Mouse (Mus musculus): ENCODE measurements around the gene Ap1s3. TPM values are rescaled to one million over a fixed set of nuclear protein-coding genes. Genes with fewer than 3 reads are reported as not detected.
A peak's percentile ranks its signal among the peaks of the same experiment; 100 is the strongest.

The Ap1s3 gene
- total RNA-seq, 2 experiments from 2014 or later = 12.3 to 35.8 TPM

DNA sequence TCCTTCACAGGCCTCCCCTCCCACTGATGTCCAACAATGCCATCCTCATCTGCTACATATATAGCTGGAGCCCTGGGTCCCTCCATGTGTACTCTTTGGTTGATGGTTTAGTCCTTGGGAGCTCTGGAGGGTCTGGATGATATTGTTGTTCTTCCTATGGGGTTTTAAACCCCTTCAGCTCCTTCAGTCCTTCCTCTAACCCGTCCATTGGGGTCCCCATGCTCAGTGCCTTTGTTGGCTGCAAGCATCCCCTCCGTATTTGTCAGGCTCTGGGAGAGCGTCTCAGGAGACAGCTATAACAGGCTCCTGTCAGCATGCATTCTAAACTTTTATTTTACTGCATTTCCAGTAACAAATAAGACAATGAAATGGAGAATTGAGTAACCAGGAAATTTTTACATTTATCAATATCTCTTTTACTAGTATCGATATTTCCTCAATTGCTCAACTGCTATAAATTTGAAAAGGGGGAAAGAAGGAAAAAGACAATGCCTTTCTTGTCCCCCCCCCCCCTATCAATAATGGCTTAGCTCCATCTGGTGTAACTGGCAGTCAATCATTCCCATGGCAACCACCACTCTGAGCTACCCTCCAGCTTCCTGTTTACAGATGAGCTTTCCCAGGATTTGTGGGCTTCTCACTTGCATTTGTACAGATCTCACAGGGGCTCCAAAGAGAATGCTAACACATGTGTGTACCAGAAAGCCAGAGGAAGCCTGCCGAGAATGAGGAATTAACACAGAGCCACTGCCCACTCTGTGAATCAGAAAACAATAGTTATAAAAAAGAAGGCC lies 73.2 kb downstream of the Ap1s3 start:
- ATAC-seq (ENCODE audit: poor library complexity, severe bottlenecking) = no peak

DNA sequence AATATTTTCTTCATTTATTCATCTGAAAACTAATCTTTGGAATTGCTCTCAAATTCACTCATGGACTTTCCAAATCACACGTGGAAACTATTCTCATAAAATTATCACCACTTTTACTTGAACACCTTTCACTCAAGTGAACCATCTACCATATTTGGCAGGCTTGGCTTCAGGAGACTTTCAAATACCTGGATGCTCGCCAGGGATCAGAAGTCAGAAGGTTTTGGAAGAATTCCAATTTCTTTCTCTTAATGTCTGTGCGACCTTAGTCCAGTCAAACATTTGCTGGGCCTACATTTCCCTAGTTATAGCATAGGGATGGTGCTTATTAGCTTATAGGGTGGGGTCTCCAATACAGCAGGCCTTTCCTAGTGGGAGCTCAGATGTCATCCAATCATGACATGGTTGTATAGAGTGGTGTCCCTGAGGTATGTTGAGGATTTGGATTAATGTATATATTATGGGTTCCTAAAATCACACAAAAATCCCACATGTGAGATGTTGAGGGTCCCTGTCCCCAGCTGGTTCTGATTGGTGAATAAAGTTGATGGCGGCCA lies 79.0 kb downstream of the Ap1s3 start:
- no peak for ATAC-seq (ENCODE audit: poor library complexity, severe bottlenecking)

DNA sequence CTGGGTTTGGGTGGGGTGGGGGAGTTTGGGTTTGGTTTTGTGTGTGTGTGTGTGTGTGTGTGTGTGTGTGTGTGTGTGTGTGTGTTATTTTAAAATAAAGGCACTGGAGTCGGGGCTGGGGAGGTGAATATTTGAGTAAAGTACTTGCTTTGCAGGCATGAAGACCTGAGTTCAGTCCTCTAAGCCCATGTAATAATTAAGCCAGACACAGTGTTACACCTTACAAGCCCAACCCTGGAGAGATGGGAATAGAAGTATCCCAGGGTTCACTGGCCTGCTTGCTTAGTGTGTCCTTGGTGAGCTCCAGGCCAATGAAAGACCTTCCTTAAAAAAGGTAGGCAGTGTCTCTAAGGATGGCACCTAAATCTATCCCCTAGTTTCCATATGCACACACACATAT lies 80.7 kb downstream of the Ap1s3 start:
- no peak for ATAC-seq (ENCODE audit: poor library complexity, severe bottlenecking)

DNA sequence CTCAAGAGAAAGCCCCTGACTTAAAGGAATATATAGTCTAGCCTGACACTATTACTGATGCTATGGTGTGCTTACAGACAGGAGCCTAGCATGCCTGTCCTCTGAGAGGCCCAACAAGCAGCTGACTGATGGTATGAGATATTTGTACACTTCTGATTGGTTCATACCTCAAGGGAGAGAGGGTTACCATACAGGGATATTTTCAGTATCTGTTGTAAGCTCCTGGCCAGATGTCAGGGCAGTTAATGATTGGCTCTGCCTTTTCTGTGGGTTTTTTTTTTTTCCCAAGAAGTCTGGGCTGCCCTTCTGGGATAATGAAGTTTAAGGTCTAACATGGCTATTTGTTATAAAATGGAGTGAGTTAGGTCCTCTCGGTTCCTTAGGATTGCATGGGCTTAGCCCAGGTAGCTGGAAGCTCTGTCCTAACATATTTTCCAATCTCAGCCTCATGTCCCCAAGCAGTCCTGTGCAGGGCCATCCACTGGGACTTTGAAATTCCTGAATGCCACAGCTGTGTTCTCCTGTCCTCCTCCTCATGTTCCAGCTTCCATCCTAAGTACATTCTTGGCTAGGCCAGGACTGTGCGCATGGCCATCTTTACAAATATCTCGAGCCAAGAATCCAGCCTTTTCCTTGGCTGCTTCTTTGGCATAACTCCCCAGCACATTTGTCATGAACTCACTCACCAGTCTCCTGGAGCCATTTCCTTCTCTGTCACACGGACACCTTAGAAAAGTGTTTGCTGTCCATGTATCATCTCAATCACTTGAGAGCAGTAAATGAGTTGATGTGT lies 81.6 kb downstream of the Ap1s3 start:
- ATAC-seq (ENCODE audit: poor library complexity, severe bottlenecking) = no peak

DNA sequence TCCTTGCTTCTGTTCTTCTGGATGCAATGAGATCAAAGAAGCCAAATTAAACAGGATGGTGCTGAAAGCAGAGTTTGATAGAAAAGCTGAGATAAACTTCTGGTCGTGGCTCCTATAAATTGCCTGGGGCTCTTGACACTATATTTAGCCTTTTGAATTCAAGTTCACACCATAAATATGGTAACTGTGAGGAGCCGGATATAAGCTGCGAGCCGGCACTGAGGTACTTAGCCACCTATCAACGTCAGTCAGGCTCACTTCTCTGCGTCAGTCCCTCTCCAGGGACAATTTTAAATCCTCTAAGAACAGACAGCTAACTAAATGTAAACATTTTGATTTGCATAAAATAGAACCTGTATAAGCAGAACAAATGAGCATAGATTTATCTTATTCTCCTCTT lies 82.3 kb downstream of the Ap1s3 start:
- no peak for ATAC-seq (ENCODE audit: poor library complexity, severe bottlenecking)

DNA sequence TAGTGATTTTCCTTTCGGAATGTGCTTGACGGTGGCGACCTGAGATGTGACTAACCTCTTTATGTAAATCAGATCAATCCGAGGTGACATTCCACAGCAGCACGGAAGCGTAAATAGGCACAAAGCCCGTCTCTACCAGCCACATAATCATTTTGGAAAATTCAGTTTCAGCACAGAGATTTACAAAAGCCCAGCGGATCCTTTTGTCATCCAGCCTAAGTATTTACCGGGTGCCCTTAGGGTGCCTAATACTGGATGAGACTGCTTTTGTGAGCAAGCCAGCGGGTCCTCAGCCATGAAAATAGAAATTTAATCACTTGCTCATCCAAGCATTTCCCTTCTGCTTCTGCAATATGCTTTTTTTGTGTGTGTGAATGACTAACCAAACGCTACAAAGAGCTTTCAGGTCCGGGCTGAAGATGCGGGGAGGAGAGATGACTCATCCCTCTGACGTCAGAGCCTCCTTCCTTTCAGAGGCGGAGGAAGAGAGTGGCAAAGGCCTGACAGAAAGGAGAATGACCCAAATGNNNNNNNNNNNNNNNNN lies 90.6 kb downstream of the Ap1s3 start:
- ATAC-seq (ENCODE audit: poor library complexity, severe bottlenecking) = peak; percentile 59

DNA sequence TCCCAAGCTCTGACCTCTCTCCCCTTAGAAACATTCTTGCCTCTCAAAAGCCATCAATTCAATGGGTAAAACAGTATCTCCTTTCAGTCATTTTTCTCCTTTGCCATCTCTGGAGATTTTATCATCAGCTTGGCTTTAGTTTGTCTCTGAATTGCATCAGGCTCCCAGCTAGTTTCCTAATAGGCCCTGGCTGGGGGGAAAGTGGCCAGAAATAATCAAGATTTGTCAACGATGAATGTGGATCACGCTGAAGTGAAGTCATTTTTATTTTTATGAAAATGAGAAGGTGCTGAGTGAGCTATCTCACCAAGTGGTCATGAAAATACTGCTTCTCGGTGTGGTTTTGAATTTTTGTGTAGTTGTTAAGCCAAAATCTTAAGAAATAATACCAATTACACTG lies 94.4 kb downstream of the Ap1s3 start:
- no peak for ATAC-seq (ENCODE audit: poor library complexity, severe bottlenecking)

DNA sequence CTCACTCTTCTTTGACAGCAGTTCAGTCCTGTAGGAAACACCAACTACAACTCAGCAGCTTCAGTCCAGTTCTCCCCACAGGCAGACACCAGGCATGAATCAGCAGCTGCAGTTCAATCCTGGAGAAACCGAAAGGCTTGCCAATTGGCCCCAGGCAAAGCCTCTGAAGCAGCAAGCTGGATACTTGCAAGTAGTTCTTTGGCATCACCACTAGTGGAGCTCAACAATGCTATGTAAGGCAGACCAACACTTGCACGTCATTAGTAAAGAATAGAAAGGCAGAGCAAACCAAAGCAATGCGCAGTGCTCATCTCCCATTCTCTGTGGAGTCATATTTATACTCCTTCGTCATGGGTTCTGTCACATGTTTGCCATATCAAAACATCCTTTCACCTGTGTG lies 99.9 kb downstream of the Ap1s3 start:
- ATAC-seq (ENCODE audit: poor library complexity, severe bottlenecking) = no peak

DNA sequence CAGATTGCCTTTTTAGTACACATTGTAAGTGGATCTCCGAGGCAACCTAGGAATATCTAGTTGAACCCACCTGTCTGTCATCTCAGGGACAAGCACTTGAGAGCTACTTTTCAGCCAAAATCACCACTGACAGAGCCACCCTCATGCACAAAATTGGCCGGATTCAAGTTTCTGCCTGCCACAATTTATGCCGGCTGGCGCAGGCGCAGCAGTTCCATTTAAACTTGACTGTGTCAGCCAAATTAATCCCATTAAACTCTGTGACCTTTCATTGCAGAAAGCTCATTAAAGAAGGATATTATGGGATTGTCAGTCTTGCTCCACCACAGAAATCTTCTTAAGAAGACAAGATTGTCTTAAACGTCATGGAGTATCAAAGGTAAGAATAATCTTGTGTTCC lies 100.6 kb downstream of the Ap1s3 start:
- no peak for ATAC-seq (ENCODE audit: poor library complexity, severe bottlenecking)

DNA sequence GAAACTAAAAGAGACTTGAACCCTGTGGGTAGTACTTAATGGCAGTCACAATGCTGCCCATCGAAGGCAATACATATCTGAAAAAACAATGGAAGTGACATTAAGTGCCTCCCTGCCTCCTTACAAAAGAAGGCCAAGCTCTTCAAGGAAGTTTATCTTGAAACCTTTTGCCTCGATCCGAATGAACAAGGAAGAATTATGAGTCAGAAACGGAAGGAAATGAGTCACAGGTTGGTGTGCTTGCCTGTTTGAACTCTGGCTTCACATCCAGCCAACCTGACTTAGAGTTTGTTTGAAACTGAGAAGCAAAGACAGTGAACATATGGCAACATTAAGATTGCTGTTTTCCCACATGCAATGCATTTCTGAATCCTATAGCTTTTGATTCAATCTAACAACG lies 110.6 kb downstream of the Ap1s3 start:
- no peak for ATAC-seq (ENCODE audit: poor library complexity, severe bottlenecking)

Other genes with a start within 250 kb of the Ap1s3 start
- not detected in 2 replicates for gene Scg2, start 231.9 kb downstream of the Ap1s3 start, total RNA-seq (2015)
- gene Scg2, start 231.9 kb downstream of the Ap1s3 start, total RNA-seq (2017) = not detected in 2 replicates
- gene Mrpl44, start 104.0 kb upstream of the Ap1s3 start, total RNA-seq (2015) = 18.6 and 23.2 TPM in 2 replicates
- 15.4 and 20.3 TPM in 2 replicates for gene Mrpl44, start 104.0 kb upstream of the Ap1s3 start, total RNA-seq (2017)
- gene Wdfy1, start 104.2 kb upstream of the Ap1s3 start, total RNA-seq (2015) = 18.4 and 21.0 TPM in 2 replicates
- gene Wdfy1, start 104.2 kb upstream of the Ap1s3 start, total RNA-seq (2017) = 9.0 and 19.3 TPM in 2 replicates
- 3.3 and 8.2 TPM in 2 replicates for gene Serpine2, start 189.2 kb upstream of the Ap1s3 start, total RNA-seq (2015)
- gene Serpine2, start 189.2 kb upstream of the Ap1s3 start, total RNA-seq (2017) = 3.1 and 6.4 TPM in 2 replicates